Mouse (Mus musculus) C2C12 (cell line): ENCODE results near the gene Kcng3.

ENCODE experiments used
- CTCF ChIP-seq: IDR thresholded peaks from one replicate; pipeline ENCODE4 v1.5.1; 2011; ENCODE audit not compliant: control insufficient read depth, insufficient read depth, insufficient read length
- USF1 ChIP-seq: IDR thresholded peaks from one replicate; pipeline ENCODE4 v1.6.1; 2011; ENCODE audit warnings: low read depth, mild to moderate bottlenecking, control low read depth, moderate library complexity

DNA sequence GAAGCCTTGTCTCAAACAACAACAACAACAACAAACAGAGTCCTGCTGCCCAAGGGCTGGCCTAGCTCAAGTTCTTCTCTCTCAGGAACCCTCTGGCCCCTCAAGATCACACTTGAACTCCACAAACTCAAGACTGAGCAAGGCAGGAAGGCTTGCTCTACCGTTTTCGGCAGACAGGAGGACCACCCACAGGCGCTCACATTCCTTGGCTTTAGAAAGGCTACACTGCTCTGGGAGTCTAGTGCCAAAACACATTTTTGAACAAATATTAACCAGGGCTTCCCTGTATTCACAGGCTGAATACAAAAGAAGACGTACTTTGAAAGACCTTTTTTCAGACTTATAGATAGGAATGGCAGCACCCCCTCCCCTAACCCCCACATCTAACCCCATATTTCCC is 59.3 kb downstream of the Kcng3 start:
- TF ChIP-seq CTCF (no peak), USF1 (no peak)
